Mouse (Mus musculus) forebrain, embryonic 15.5 days (tissue): ENCODE measurements around the gene Creb5. TPM values are rescaled to one million over a fixed set of nuclear protein-coding genes. Genes with fewer than 3 reads are reported as not detected.

Experiments
- ATAC-seq: fragments of 200-750 bp; cut with Nextera tagmentation; replicated peaks from 2 replicates; pipeline ENCODE4 v1.8.0; 2017; ENCODE audit warnings: mild to moderate bottlenecking, moderate TSS enrichment, moderate library complexity
- H3K27ac ChIP-seq: fragments of 300-500 bp; sonication (generic); replicated peaks from 2 replicates; pipeline ENCODE4 v1.5.1; 2015; ENCODE audit warnings: mild to moderate bottlenecking, inconsistent platforms
- H3K27me3 ChIP-seq: fragments of 300-500 bp; sonication (generic); 2 replicates; pipeline ENCODE4 v1.6.1; 2015; ENCODE audit warnings: inconsistent platforms
- H3K36me3 ChIP-seq: fragments of 300-500 bp; sonication (generic); 2 replicates; pipeline ENCODE4 v1.6.1; 2015; ENCODE audit warnings: mild to moderate bottlenecking, inconsistent platforms
- H3K4me1 ChIP-seq: fragments of 300-500 bp; sonication (generic); 2 replicates; pipeline ENCODE4 v1.6.1; 2015; ENCODE audit warnings: inconsistent platforms
- H3K4me2 ChIP-seq: fragments of 300-500 bp; sonication (generic); replicated peaks from 2 replicates; pipeline ENCODE4 v1.6.1; 2015; ENCODE audit warnings: mild to moderate bottlenecking, inconsistent platforms
- H3K4me3 ChIP-seq: fragments of 300-500 bp; sonication (generic); 2 replicates; pipeline ENCODE4 v1.5.1; 2015; ENCODE audit warnings: mild to moderate bottlenecking, inconsistent platforms
- H3K9ac ChIP-seq: fragments of 300-500 bp; sonication (generic); replicated peaks from 2 replicates; pipeline ENCODE4 v1.6.1; 2015; ENCODE audit warnings: mild to moderate bottlenecking, inconsistent platforms
- H3K9me3 ChIP-seq: fragments of 300-500 bp; sonication (generic); 2 replicates; pipeline ENCODE4 v1.6.1; 2016; ENCODE audit warnings: inconsistent platforms
- WGBS: fragments of 180-500 bp; shearing (Covaris S2); methylation state at CpG from one replicate; pipeline ENCODE4 v1.1.7; 2015; ENCODE audit warnings: mixed read lengths; 5-methylcytosine and 5-hydroxymethylcytosine counted together
- polyA plus RNA-seq: library from polyadenylated mRNA; unstranded; fragments of >200 nt; fragmentation: Nextera tagmentation; extraction: Ambion mirVana; gene quantifications from 2 replicates; pipeline ENCODE4 v1.2.1, GENCODE M21; 2015

Creb5 gene
- 14.5 and 18.3 TPM in 2 replicates for polyA plus RNA-seq

- peak within 1 kb of the TSS; percentile 60 for H3K27ac ChIP-seq
- H3K36me3 ChIP-seq = no peaks in the 10 kb centered on the region
- peak within 1 kb of the TSS; percentile 96 for H3K4me2 ChIP-seq
- ATAC-seq = peak; percentile 73
- 0 out of 2 replicates have a peak, but pooled peaks cover 9% of the 10 kb centered on the region for H3K27me3 ChIP-seq
- peaks cover 40% of the 10 kb centered on the region for H3K4me1 ChIP-seq
- H3K4me3 ChIP-seq = peak within 1 kb of the TSS; percentile 56
- under 1% methylated on average over 45 of the region's 45 CpGs for WGBS
- no peaks in the 10 kb centered on the region for H3K9me3 ChIP-seq
- peak within 1 kb of the TSS; percentile 59 for H3K9ac ChIP-seq
Observed at GRCm38 (mm10) chr6:53287038-53287561, at the start of gene Creb5. Gene Creb5 (plus strand): TSS chr6:53287270.

DNA sequence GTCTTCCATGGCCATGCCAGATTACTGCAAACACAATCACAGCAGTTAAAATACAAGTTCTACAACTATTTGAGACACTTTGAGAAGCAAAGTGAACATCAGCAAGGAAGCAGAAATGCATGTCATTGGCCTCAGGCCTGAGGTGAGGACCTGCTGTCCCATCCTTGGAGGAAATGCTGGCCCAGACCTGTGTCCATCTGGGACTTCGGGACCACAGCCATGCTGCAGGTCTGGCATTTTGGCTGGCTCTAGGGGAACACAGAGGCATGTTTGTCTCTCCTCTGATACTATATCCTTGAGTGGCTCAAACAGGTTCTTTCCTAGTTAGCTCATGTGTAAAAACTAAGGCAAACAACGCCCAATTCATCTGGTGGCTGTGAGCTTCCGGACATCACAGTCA is 27.2 kb upstream of the Creb5 start:
- no peak overlapping the region for H3K27ac ChIP-seq
- no peaks in the 10 kb centered on the region for H3K27me3 ChIP-seq
- no peaks in the 10 kb centered on the region for H3K9me3 ChIP-seq
- no peaks in the 10 kb centered on the region for H3K36me3 ChIP-seq
- H3K4me2 ChIP-seq = no peak overlapping the region
- ATAC-seq = no peak
- 95% methylated on average over 3 of the region's 3 CpGs for WGBS
- H3K4me1 ChIP-seq = no peaks in the 10 kb centered on the region
- no peak overlapping the region for H3K9ac ChIP-seq
- H3K4me3 ChIP-seq = no peak overlapping the region

DNA sequence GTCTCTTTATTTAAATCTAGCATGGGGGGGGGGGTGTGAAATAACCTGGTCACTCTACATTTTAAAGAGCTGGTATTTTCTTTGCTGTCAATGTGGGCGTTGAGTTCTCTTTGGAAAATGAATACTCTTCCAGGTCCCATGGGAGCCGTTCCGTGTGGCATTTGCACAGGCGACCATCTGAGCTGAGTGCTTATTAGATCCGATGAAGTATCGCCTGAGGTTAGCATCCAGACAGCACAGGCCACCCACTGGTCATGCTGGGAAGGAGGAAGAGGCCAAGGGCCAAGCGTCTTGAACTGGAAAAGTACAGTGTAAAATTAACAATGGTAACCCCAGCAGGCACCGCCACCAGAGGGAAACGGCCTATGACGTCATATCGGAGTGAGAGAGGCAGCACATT is 24.7 kb upstream of the Creb5 start:
- no peak overlapping the region for H3K27ac ChIP-seq
- no peak for ATAC-seq
- H3K4me3 ChIP-seq = no peak overlapping the region
- H3K9me3 ChIP-seq = no peaks in the 10 kb centered on the region
- no peaks in the 10 kb centered on the region for H3K27me3 ChIP-seq
- no peak overlapping the region for H3K4me2 ChIP-seq
- WGBS = 67% methylated on average over 11 of the region's 11 CpGs
- peaks cover 2% of the 10 kb centered on the region for H3K4me1 ChIP-seq
- no peak overlapping the region for H3K9ac ChIP-seq
- H3K36me3 ChIP-seq = no peaks in the 10 kb centered on the region

DNA sequence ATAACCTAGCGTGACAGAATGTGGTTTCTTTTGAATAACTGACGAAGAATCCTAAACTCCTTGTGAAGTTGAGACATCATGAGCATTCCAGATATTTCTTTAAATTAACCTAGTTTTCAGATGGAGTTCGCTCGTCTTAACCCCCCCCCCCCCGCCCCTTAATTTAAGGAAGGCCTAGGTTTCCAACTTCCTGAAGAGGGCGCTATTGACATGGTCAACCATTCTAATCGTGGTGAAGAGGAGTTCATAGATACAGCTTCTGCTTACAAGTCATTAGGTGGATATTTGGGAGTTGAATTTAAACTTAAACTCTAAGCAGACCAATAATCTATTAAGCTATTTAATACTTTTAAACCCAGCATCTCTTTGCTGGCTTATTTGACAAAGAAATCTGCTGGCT is 20.0 kb upstream of the Creb5 start:
- Histone ChIP-seq H3K27ac (no peak overlapping the region), H3K4me1 (peaks cover 19% of the 10 kb centered on the region), H3K27me3 (no peaks in the 10 kb centered on the region), H3K36me3 (no peaks in the 10 kb centered on the region), H3K4me2 (peak overlapping the region; percentile 28; the same call in 1 of the 2 replicates), H3K4me3 (no peak overlapping the region), H3K9ac (no peak overlapping the region), H3K9me3 (no peaks in the 10 kb centered on the region)
- 19% methylated on average over 7 of the region's 7 CpGs for WGBS
- no peak for ATAC-seq

DNA sequence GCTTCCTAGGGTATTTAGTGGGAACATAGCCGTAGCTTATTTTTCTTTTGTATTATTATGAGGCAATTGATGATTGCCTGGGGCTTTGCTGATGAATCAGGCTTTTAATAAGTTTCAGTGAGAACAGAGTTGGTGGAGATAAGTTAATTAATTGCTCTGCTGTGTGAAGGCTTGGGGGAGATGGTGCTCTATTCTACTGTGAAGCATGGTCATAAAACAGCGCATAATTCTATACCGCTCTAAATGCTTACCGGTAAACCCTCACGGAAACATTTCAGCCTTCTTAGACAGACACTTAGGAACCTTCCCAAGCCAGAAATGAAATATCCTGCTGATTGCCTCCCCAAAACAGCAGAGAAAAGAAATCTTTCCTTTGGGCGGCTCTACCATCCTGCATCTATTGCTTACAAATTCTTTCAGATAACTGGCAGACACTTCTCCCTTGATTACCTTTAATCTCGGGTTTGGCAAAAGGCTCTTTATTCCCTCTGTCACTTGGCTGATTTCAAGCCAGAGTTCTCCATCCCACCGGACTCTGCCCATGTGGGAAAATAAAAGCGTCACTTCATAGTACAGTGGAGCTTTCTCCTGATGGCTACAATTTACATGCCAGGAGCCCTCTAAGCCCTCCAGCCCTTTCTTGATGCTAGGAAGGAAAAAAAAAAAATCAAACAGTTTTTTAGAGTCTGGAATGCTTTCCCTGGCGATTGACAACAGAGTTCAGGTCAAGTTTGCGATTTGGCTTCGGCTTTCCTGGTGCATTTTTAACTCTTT is 19.2 kb upstream of the Creb5 start:
- Histone ChIP-seq H3K9ac (no peak overlapping the region), H3K27ac (0 out of 2 replicates have a peak overlapping the region, but pooled peaks have one; percentile 50), H3K4me2 (peak overlapping the region; percentile 28), H3K27me3 (no peaks in the 10 kb centered on the region), H3K9me3 (no peaks in the 10 kb centered on the region), H3K4me1 (peaks cover 19% of the 10 kb centered on the region), H3K36me3 (no peaks in the 10 kb centered on the region), H3K4me3 (peak overlapping the region; percentile 5; the same call in 1 of the 2 replicates)
- 8% methylated on average over 12 of the region's 12 CpGs for WGBS
- peak; percentile 64; the same call in 1 of the 2 replicates for ATAC-seq

- Histone ChIP-seq H3K9me3 (no peaks in the 10 kb centered on the region), H3K4me1 (peaks cover 19% of the 10 kb centered on the region), H3K36me3 (no peaks in the 10 kb centered on the region), H3K27ac (no peak overlapping the region), H3K4me3 (no peak overlapping the region), H3K27me3 (no peaks in the 10 kb centered on the region), H3K4me2 (no peak overlapping the region), H3K9ac (no peak overlapping the region)
- WGBS = 63% methylated on average over 3 of the region's 3 CpGs
- ATAC-seq = no peak
Observed at GRCm38 (mm10) chr6:53271216-53271615, 15.9 kb upstream of the Creb5 start.

GRCm38 (mm10) chr6:53271636-53272035 is 15.4 kb upstream of the Creb5 start:
- H3K36me3 ChIP-seq = no peaks in the 10 kb centered on the region
- 36% methylated on average over 4 of the region's 4 CpGs for WGBS
- peaks cover 19% of the 10 kb centered on the region for H3K4me1 ChIP-seq
- no peaks in the 10 kb centered on the region for H3K9me3 ChIP-seq
- H3K4me2 ChIP-seq = no peak overlapping the region
- no peaks in the 10 kb centered on the region for H3K27me3 ChIP-seq
- H3K4me3 ChIP-seq = no peak overlapping the region
- no peak overlapping the region for H3K9ac ChIP-seq
- ATAC-seq = no peak
- H3K27ac ChIP-seq = no peak overlapping the region

GRCm38 (mm10) chr6:53286389-53287037 is 557 bp upstream of the Creb5 start:
- Histone ChIP-seq H3K27ac (no peak overlapping the region), H3K4me1 (peaks cover 38% of the 10 kb centered on the region), H3K4me2 (peak overlapping the region; percentile 96), H3K27me3 (0 out of 2 replicates have a peak, but pooled peaks cover 9% of the 10 kb centered on the region), H3K4me3 (peak overlapping the region; percentile 56), H3K9ac (peak overlapping the region; percentile 59; the same call in 1 of the 2 replicates), H3K9me3 (no peaks in the 10 kb centered on the region), H3K36me3 (no peaks in the 10 kb centered on the region)
- no peak; the same call in 1 of the 2 replicates for ATAC-seq
- WGBS = 7% methylated on average over 20 of the region's 20 CpGs

- Histone ChIP-seq H3K27me3 (0 out of 2 replicates have a peak, but pooled peaks cover 9% of the 10 kb centered on the region), H3K9ac (peak overlapping the region; percentile 59), H3K4me3 (peak overlapping the region; percentile 56), H3K27ac (peak overlapping the region; percentile 60), H3K4me2 (peak overlapping the region; percentile 96), H3K36me3 (no peaks in the 10 kb centered on the region), H3K9me3 (no peaks in the 10 kb centered on the region), H3K4me1 (peaks cover 44% of the 10 kb centered on the region)
- peak; percentile 44 for ATAC-seq
- under 1% methylated on average over 60 of the region's 63 CpGs for WGBS
Observed at GRCm38 (mm10) chr6:53287562-53288381, 702 bp downstream of the Creb5 start.

DNA sequence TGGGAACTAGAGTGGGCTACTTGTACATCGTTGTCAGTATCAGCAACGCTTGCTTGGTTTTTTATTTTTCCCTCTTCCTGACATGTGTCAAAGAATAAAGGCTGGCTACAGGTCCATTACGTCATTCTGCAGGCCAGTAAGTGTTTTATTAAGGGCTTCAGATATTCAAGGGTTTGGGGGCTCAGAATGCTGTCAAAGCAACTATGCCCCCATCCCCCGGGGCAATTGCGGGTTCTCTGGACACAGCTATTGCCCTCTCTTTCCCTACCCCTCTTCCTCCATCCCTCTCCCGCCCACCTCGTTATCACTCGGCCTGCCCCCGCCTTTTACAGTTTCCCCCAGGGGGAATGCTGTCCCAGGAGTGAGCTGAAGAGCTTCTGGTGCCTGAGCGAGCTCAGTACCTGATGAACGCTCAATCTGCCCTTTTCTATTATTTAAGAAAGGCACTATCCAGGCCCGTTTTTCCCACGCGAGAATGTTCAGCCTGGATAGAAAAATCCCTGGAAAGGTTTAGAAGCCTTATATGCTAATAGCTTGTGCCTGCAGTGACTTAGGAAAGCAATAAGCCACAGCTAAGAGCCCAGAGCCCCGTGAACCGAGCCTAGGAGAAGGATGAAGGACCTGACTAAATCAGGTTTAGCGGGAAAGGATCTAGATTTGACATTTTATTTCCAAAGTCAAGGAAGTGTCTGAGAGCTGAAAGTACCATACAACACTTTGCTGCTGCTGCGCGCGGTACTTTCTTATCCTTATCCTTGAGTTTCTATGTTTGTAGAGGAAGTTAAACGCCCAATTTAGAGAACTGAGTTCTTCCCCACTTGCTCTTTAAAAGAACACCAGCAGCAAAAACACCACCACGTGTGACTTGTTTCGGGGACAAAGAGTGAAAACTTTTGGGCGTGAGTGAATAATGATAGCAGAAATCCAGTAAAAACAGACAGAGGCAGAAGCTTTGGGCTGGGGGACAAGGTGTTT is 1.8 kb downstream of the Creb5 start:
- Histone ChIP-seq H3K9ac (peak overlapping the region; percentile 59), H3K27me3 (0 out of 2 replicates have a peak, but pooled peaks cover 9% of the 10 kb centered on the region), H3K9me3 (no peaks in the 10 kb centered on the region), H3K36me3 (no peaks in the 10 kb centered on the region), H3K4me1 (peaks cover 53% of the 10 kb centered on the region), H3K4me2 (peak overlapping the region; percentile 96), H3K27ac (peak overlapping the region; percentile 60), H3K4me3 (peak overlapping the region; percentile 56)
- peak; percentile 26; the same call in 1 of the 2 replicates for ATAC-seq
- WGBS = 2% methylated on average over 24 of the region's 24 CpGs
